Mouse (Mus musculus) MEL (cell line): Measurements from ENCODE around the gene Olfr961.

Experiments
- CHD1 ChIP-seq: IDR thresholded peaks from 2 replicates; pipeline ENCODE4 v1.6.1; 2012; ENCODE audit warnings: low read depth, mild to moderate bottlenecking, inconsistent platforms, low read length, improper control_type of control experiment
- CHD2 ChIP-seq: IDR thresholded peaks from 2 replicates; pipeline ENCODE4 v1.6.1; 2011; ENCODE audit warnings: low read length, improper control_type of control experiment
- CTCF ChIP-seq, 3 experiments: IDR thresholded peaks in 2 of 3; conservative IDR thresholded peaks in 1 of 3; 2 replicates each; pipeline ENCODE4 v1.5.1; 2011 to 2012; ENCODE audit warnings: low read length in 3 of 3, low read depth in 2 of 3, mild to moderate bottlenecking in 2 of 3, improper control_type of control experiment in 1 of 3, inconsistent platforms in 1 of 3, mixed read lengths in 1 of 3, moderate library complexity in 1 of 3; ENCODE audit not compliant: control insufficient read depth in 1 of 3, insufficient read depth in 1 of 3, poor library complexity in 1 of 3, severe bottlenecking in 1 of 3
- EP300 ChIP-seq, 2 experiments: IDR thresholded peaks; 2 replicates each; pipeline ENCODE4 v1.6.1; 2011; ENCODE audit warnings: improper control_type of control experiment in 2 of 2, low read length in 2 of 2, low read depth in 1 of 2, mild to moderate bottlenecking in 1 of 2
- GATA1 ChIP-seq: IDR thresholded peaks from 2 replicates; pipeline ENCODE4 v1.6.1; 2011; ENCODE audit warnings: low read depth, low read length, improper control_type of control experiment
- MAX ChIP-seq: IDR thresholded peaks from 2 replicates; pipeline ENCODE4 v1.6.1; 2011; ENCODE audit warnings: low read length, improper control_type of control experiment
- MXI1 ChIP-seq: IDR thresholded peaks from 2 replicates; pipeline ENCODE4 v1.6.1; 2011; ENCODE audit warnings: mild to moderate bottlenecking, low read depth, low read length, improper control_type of control experiment
- NRF1 ChIP-seq: IDR thresholded peaks from 2 replicates; pipeline ENCODE4 v1.6.1; 2014; ENCODE audit warnings: low read depth, mild to moderate bottlenecking, inconsistent platforms, low read length, improper control_type of control experiment, moderate library complexity; ENCODE audit not compliant: poor library complexity, insufficient read depth, severe bottlenecking
- POLR2A ChIP-seq, 2 experiments: IDR thresholded peaks; 2 replicates each; pipeline ENCODE4 v1.6.1; 2011 to 2012; ENCODE audit warnings: low read length in 2 of 2, mild to moderate bottlenecking in 2 of 2, control low read depth in 1 of 2, improper control_type of control experiment in 1 of 2, low read depth in 1 of 2, moderate library complexity in 1 of 2; ENCODE audit not compliant: control insufficient read depth in 1 of 2, insufficient read depth in 1 of 2, poor library complexity in 1 of 2
- SIN3A ChIP-seq: IDR thresholded peaks from 2 replicates; pipeline ENCODE4 v1.6.1; 2012; ENCODE audit warnings: low read length, improper control_type of control experiment, inconsistent platforms
- SMC3 ChIP-seq: IDR thresholded peaks from 2 replicates; pipeline ENCODE4 v1.6.1; 2011; ENCODE audit warnings: low read depth, low read length, improper control_type of control experiment
- TCF12 ChIP-seq: IDR thresholded peaks from 2 replicates; pipeline ENCODE4 v1.6.1; 2014; ENCODE audit warnings: low read depth, mild to moderate bottlenecking, inconsistent platforms, low read length, improper control_type of control experiment, moderate library complexity
- UBTF ChIP-seq: IDR thresholded peaks from 2 replicates; pipeline ENCODE4 v1.6.1; 2012; ENCODE audit warnings: low read depth, mild to moderate bottlenecking, inconsistent platforms, low read length, improper control_type of control experiment, moderate library complexity, borderline replicate concordance; ENCODE audit not compliant: insufficient read depth
- ZMIZ1 ChIP-seq: IDR thresholded peaks from 2 replicates; pipeline ENCODE4 v1.6.1; 2012; ENCODE audit warnings: low read depth, mild to moderate bottlenecking, inconsistent platforms, low read length, improper control_type of control experiment, moderate library complexity

DNA sequence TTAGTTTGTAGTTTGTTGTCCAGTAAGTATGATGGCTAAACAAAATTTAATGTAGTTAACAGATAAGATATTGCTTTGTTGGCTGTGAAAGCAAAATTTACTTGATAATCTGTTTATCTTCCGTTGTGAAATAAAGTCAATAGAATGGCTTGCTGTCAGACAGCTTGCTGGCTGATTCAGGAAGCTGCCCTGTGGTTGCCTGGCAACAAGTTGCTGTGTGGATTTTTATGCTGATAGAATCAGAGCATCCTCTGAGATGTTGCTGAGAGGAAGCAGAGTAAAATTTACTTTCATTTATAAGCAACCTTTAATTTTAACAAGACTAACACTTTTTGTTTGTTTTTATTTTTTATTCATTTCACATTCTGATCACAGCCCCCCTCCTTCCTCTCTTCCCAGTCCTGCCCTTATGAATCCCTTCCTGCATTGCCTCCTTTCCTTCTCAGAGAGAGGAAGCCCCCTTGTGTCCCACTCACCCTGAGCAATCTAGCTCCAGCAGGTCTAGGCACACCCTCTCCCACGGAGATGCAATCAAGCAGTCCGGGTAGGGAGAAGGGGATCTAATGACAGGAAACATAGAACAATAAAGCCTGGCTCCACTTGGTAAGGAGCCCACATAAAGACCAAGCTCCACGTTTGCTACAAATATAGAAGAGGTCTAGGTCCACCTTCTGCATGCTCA, 10.8 kb upstream of the Olfr961 start:
- TF ChIP-seq CHD2 = no peak
- TF ChIP-seq POLR2A (IDR thresholded peaks at IDR 0.05; ENCODE audit: control insufficient read depth in 1 of 2, insufficient read depth in 1 of 2, low read depth in 1 of 2, low read length in 2 of 2, poor library complexity in 1 of 2) = no peak
- no peak for TF ChIP-seq MAX
- no peak for TF ChIP-seq CTCF (IDR thresholded peaks at IDR 0.05 in 2 of 3, conservative IDR thresholded peaks at IDR 0.05 in 1 of 3; ENCODE audit: control insufficient read depth in 1 of 3, insufficient read depth in 1 of 3, low read depth in 2 of 3, low read length in 3 of 3, poor library complexity in 1 of 3, severe bottlenecking in 1 of 3)
- TF ChIP-seq EP300 (IDR thresholded peaks at IDR 0.05; ENCODE audit: low read depth in 1 of 2, low read length in 2 of 2) = no peak
- no peak for TF ChIP-seq SIN3A
- TF ChIP-seq NRF1 = no peak
- no peak for TF ChIP-seq CHD1
- TF ChIP-seq ZMIZ1 = no peak
- no peak for TF ChIP-seq MXI1
- no peak for TF ChIP-seq SMC3
- no peak for TF ChIP-seq TCF12
- no peak for TF ChIP-seq UBTF
- TF ChIP-seq GATA1 = no peak
